Mouse (Mus musculus): Measurements from ENCODE around the gene Ccdc22. TPM values are rescaled to one million over a fixed set of nuclear protein-coding genes. Genes with fewer than 3 reads are reported as not detected.

Ccdc22 gene
- 18.2 and 20.0 TPM in 2 replicates for polyA plus RNA-seq (2015; fragmentation: Nextera tagmentation; extraction: Ambion mirVana)

DNA sequence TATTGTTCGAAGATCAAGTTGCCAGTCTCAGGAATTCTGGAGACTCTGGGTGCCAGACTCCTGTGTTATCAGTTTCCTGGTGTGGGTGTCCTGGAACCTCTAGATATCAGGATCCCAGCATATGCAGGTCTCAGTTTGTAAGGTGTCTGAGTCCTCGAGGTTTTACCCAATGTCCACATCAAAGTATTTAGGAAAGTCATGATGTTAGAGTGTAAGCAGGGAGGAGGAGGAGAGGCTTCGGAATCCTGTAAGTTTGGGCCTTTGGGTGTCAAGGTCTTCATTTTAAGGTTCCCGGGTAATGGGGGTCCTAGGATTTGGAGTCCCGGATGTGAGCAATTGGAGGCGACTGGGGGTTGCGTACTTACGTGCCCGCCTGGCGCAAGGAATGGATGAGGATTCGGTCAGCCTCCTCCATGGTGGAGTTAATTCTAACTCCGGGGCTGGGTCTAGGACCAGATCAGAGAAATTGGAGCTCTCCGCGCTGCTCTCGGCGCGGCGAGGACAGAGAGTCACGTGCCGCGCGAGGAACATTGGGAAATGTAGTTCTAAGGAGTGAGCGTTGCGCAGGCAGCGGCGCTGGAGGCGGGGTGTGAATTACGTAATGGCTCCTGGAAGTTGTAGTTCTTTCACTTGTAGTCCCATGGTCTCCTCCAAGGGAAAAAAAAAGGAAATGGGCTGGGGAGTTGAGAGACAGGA lies at the start of gene Ccdc22:
Gene Ccdc22, minus strand, starts transcription at position 639 of the 696 bp plus-strand sequence.
- no peaks in the 10 kb centered on the region for H3K9me3 ChIP-seq
- no peak within 1 kb of the TSS for H3K27ac ChIP-seq (replicated peaks)
- H3K4me2 ChIP-seq = peak within 1 kb of the TSS; percentile 69
- H3K36me3 ChIP-seq = 0 out of 2 replicates have a peak, but pooled peaks cover under 1% of the 10 kb centered on the region
- WGBS = 12% methylated on average over 28 of the region's 28 CpGs
- H3K4me1 ChIP-seq = 0 out of 2 replicates have a peak, but pooled peaks cover under 1% of the 10 kb centered on the region
- H3K4me3 ChIP-seq = peak within 1 kb of the TSS; percentile 59
- peak; percentile 77; the same call in 1 of the 2 replicates for ATAC-seq (ENCODE audit: extremely low read depth, insufficient number of reproducible peaks, low FRiP score, low TSS enrichment)
- peaks cover 11% of the 10 kb centered on the region; the same call in 1 of the 2 replicates for H3K27me3 ChIP-seq (replicated peaks)
- peak within 1 kb of the TSS; percentile 78 for H3K9ac ChIP-seq

DNA sequence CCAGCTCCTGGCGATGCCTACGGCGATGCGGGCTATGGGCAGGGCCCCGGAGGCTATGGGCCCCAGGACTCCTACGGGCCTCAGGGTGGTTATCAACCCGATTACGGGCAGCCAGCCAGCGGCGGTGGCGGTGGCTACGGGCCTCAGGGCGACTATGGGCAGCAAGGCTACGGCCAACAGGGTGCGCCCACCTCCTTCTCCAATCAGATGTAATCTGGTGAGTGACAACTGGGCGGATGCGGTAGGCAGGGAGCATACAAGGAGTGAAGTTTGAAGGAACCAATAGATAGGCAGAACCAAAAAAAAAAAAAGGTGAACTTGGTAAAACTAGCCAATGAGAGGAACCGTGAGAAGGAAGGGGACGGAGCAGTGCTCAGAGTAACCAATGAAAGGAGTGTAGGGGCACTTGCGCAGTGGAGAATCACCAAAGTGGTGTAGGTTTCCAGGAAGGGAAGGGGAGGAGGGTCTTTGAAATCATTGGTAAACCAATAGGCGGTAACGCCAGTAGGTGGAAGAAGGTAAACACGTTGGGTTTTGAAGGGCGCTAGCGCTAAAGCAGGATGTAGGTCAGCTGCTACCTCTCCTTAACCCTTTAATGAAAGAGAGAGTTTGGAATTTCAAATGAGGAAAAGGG lies 43.5 kb upstream of the Ccdc22 start:
- peak overlapping the region; percentile 70 for H3K4me2 ChIP-seq
- no peaks in the 10 kb centered on the region for H3K36me3 ChIP-seq
- H3K27ac ChIP-seq (replicated peaks) = peak overlapping the region; percentile 67
- peak overlapping the region; percentile 83 for H3K9ac ChIP-seq
- H3K4me1 ChIP-seq = 0 out of 2 replicates have a peak, but pooled peaks cover 3% of the 10 kb centered on the region
- no peaks in the 10 kb centered on the region for H3K9me3 ChIP-seq
- peak overlapping the region; percentile 55 for H3K4me3 ChIP-seq
- no peaks in the 10 kb centered on the region for H3K27me3 ChIP-seq (replicated peaks)
- peak; percentile 89 for ATAC-seq (ENCODE audit: extremely low read depth, insufficient number of reproducible peaks, low FRiP score, low TSS enrichment)
- WGBS = 12% methylated on average over 25 of the region's 25 CpGs

DNA sequence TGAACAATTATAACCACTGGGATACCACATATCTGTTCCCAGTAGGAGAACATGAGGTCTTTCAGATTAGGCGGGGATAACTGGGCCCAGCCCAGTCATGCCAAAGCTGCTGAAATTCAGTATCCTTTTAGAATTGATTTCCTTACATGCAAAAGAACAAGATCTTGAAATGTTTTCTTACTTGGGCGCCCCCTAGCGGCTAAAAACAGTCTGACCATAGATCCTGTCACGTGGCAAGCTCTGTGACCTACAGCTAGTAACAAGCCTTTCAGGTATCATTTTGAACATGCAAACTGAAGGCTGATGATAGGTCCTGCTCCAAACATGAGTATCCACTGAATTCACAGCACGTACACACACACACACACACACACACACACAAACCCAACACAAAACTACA lies 40.0 kb upstream of the Ccdc22 start:
- no peak overlapping the region for H3K27ac ChIP-seq (replicated peaks)
- H3K4me3 ChIP-seq = no peak overlapping the region
- no peak overlapping the region for H3K9ac ChIP-seq
- H3K4me2 ChIP-seq = no peak overlapping the region
- no peaks in the 10 kb centered on the region for H3K36me3 ChIP-seq
- H3K27me3 ChIP-seq (replicated peaks) = 0 out of 2 replicates have a peak, but pooled peaks cover 7% of the 10 kb centered on the region
- no peaks in the 10 kb centered on the region for H3K9me3 ChIP-seq
- WGBS = 15% methylated on average over 5 of the region's 5 CpGs
- no peak for ATAC-seq (ENCODE audit: extremely low read depth, insufficient number of reproducible peaks, low FRiP score, low TSS enrichment)
- H3K4me1 ChIP-seq = 0 out of 2 replicates have a peak, but pooled peaks cover 3% of the 10 kb centered on the region

DNA sequence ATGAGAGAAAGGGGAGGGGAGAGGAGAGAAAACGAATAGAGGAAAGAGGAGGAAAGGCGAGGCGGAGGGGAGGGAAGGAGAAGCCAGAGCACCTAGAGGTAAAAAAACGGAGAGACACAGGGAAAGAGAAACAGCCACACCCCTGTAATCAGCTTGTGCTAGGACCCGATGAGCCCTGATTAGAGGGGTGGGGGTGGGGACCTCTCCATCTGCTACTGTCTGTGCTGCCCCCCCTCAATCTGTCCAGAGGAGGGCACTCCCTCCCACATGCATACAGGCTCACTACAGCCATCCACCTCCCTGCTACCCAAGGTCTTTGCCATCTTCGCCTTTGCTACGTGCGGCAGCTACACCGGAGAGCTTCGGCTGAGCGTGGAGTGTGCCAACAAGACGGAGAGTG lies 35.5 kb upstream of the Ccdc22 start:
- H3K9me3 ChIP-seq = no peaks in the 10 kb centered on the region
- H3K4me2 ChIP-seq = no peak overlapping the region
- no peak overlapping the region for H3K9ac ChIP-seq
- 17% methylated on average over 12 of the region's 12 CpGs for WGBS
- H3K4me1 ChIP-seq = no peaks in the 10 kb centered on the region
- no peak overlapping the region for H3K27ac ChIP-seq (replicated peaks)
- no peak overlapping the region for H3K4me3 ChIP-seq
- no peak for ATAC-seq (ENCODE audit: extremely low read depth, insufficient number of reproducible peaks, low FRiP score, low TSS enrichment)
- H3K27me3 ChIP-seq (replicated peaks) = peaks cover 28% of the 10 kb centered on the region
- H3K36me3 ChIP-seq = no peaks in the 10 kb centered on the region

DNA sequence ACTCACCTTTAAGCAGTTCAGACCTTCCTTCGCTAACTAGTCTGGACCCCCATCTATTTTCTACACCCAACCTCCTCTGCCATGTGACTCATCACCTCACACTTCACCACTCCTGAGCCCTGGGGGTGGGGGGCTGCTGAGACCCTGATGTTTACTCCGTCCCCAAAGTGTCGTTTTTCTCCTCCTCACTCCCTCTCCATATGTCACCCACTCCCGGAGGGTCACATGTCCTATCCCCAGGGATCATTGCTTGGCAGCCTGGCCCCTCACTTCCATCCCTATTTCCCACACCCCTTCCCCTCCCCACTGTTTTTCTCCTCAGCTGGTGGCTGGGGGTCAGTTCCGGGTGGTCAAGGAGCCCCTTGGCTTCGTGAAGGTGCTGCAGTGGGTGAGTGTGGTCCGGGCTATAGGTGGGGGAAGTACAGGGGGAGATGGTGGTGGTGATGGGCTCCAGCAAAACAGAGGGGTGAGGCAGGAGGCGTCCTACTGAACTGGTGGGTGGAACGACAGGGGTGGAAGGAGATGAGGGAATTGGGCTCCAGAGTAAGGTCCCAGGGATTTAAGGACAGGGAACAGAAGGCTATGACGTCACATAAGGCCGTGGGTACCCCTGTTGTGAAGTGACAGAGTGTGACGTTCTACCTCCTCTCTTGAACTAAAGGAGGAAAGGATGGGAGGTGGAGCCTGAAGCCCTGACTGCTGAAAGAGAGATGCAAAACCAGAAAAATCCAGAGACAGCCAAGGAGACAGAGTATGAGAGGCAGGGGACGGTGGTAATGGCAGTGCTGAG lies 34.4 kb upstream of the Ccdc22 start:
- no peaks in the 10 kb centered on the region for H3K9me3 ChIP-seq
- 17% methylated on average over 13 of the region's 13 CpGs for WGBS
- no peak overlapping the region for H3K4me2 ChIP-seq

DNA sequence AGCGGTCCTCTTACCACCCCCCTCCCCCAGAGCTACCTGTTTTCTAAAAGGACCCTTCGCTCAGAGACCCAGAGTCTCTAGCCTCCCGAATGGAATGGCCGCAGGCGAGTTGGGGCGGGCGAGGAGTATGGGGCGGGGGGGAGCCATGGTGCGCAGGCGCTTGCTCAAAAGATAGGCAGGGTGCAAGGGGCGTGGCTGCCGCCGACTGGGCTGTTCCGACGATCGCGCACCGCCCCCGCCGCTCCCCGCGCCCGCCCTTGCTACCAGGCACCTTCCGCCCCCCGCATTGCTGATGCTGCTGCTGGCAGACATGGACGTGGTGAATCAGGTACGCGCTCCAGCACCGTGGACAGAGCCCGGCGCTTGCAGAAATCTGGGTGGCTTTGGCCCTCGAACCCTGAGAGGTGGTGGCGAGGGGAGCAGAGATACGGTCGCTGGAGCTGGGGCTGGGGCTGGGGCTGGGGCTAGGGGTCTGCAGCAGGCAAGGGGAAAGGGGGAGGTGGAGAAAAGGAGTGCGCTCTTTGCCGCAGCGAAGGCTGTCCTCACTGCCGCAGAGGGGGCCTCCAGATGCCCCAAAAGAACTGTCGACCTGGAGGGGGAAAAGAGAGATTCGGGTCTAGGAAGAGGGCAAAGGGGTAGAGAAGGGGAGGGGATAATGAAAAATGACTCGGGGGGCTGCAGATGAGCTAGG lies 33.2 kb upstream of the Ccdc22 start, which contains the start of gene Syp:
Gene Syp, plus strand, starts transcription at position 71 of the 691 bp plus-strand sequence.
- no peak within 1 kb of the TSS for H3K27ac ChIP-seq (replicated peaks)
- 0 out of 2 replicates have a peak within 1 kb of the TSS, but pooled peaks have one; percentile 52 for H3K9ac ChIP-seq
- peak within 1 kb of the TSS; percentile 37 for H3K4me3 ChIP-seq
- no peaks in the 10 kb centered on the region for H3K36me3 ChIP-seq
- no peaks in the 10 kb centered on the region for H3K9me3 ChIP-seq
- H3K27me3 ChIP-seq (replicated peaks) = peaks cover 28% of the 10 kb centered on the region
- no peaks in the 10 kb centered on the region for H3K4me1 ChIP-seq
- peak; percentile 64 for ATAC-seq (ENCODE audit: extremely low read depth, insufficient number of reproducible peaks, low FRiP score, low TSS enrichment)
- peak within 1 kb of the TSS; percentile 63 for H3K4me2 ChIP-seq
- 9% methylated on average over 21 of the region's 42 CpGs for WGBS

More for the DNA sequence above, 34.4 kb upstream of the Ccdc22 start:
- Histone ChIP-seq H3K27me3 (replicated peaks) (peaks cover 28% of the 10 kb centered on the region), H3K9ac (no peak overlapping the region), H3K27ac (replicated peaks) (no peak overlapping the region), H3K36me3 (no peaks in the 10 kb centered on the region), H3K4me3 (no peak overlapping the region), H3K4me1 (no peaks in the 10 kb centered on the region)
- ATAC-seq (ENCODE audit: extremely low read depth, insufficient number of reproducible peaks, low FRiP score, low TSS enrichment) = no peak

DNA sequence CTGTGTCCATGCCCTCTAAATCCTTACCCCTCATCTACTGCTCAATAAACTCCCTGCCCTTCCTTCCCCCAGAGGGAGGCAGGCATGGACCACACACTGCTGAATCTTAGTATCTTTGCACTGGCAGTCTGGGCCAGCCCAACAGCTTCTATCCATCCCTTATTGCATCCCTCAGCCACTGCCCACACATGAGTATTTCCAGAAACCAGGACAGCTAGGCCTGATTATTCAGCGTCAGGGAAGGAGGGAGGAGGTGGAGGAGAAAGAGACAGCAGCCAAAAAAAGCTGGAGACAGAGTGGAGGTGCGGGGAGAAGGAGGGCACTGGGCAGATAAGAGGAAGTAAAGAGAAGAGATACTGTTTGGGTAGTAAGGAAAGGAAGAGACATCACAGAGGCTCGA lies 29.8 kb upstream of the Ccdc22 start:
- H3K4me1 ChIP-seq = no peaks in the 10 kb centered on the region
- no peak for ATAC-seq (ENCODE audit: extremely low read depth, insufficient number of reproducible peaks, low FRiP score, low TSS enrichment)

DNA sequence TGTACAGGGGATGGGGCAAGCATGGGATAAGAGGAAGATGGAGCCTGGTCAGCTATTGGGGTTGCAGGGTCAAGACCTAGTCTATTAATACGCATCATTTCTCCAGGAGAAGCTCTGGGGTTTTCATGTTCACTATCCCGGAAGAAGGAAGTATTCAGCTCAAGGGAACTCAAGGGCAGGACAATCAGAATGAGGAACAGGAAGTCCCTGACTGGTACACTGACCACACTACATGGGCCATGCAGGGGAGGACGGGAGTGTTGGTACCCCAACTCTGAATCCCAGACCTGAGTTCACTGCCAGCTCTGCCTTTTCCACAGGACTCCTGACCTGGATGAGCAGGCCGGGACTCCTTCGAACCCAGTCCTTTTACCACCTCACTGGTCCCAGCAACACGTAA lies 27.2 kb upstream of the Ccdc22 start:
- 83% methylated on average over 6 of the region's 6 CpGs for WGBS
- no peak for ATAC-seq (ENCODE audit: extremely low read depth, insufficient number of reproducible peaks, low FRiP score, low TSS enrichment)

More for the DNA sequence above, 29.8 kb upstream of the Ccdc22 start:
- no peaks in the 10 kb centered on the region for H3K36me3 ChIP-seq
- H3K4me3 ChIP-seq = no peak overlapping the region
- H3K27me3 ChIP-seq (replicated peaks) = peaks cover 20% of the 10 kb centered on the region
- H3K27ac ChIP-seq (replicated peaks) = no peak overlapping the region
- H3K4me2 ChIP-seq = no peak overlapping the region
- H3K9me3 ChIP-seq = 0 out of 2 replicates have a peak, but pooled peaks cover 1% of the 10 kb centered on the region
- H3K9ac ChIP-seq = no peak overlapping the region
- WGBS = 46% methylated on average over 3 of the region's 3 CpGs

DNA sequence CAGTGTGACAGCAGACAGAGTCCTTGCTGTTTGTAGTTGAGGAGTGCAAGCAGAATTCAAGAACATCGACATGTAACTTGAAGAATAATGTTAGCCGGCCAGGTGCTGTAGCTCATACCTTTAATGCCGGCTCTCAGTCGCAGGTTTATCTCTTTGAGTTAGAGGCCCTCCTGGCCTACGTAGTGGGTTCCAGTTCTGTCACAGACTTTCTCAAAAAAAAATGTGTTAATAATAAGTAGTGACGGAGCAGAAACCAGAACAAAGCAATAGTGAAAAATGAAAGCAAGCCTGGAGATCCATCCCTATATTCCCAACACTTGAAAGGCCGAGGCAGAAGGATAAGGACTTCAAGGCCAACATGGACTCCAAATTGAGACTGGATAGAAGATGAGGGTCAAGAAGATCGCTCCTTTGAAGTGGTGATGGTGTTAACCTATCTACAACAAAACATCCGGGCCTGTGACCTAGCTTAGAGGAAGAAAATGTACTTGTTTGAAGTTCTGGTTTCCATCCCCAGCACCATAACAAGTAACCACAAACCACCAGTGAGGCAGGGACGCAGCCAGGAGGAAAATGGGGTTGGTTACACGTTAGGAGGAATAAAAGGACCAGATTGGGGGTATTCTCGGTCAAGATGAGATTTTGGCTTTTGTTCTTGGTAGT lies 12.7 kb upstream of the Ccdc22 start:
- 66% methylated on average over 12 of the region's 12 CpGs for WGBS
- Histone ChIP-seq H3K27ac (replicated peaks) (no peak overlapping the region), H3K27me3 (replicated peaks) (no peaks in the 10 kb centered on the region), H3K36me3 (no peaks in the 10 kb centered on the region), H3K9ac (no peak overlapping the region), H3K4me1 (no peaks in the 10 kb centered on the region), H3K9me3 (no peaks in the 10 kb centered on the region), H3K4me3 (no peak overlapping the region), H3K4me2 (no peak overlapping the region)
- no peak for ATAC-seq (ENCODE audit: extremely low read depth, insufficient number of reproducible peaks, low FRiP score, low TSS enrichment)

More for the DNA sequence above, 27.2 kb upstream of the Ccdc22 start:
- Histone ChIP-seq H3K36me3 (no peaks in the 10 kb centered on the region), H3K4me3 (no peak overlapping the region), H3K4me2 (no peak overlapping the region), H3K4me1 (no peaks in the 10 kb centered on the region), H3K27ac (replicated peaks) (no peak overlapping the region), H3K9me3 (0 out of 2 replicates have a peak, but pooled peaks cover 4% of the 10 kb centered on the region), H3K9ac (no peak overlapping the region), H3K27me3 (replicated peaks) (no peaks in the 10 kb centered on the region)

DNA sequence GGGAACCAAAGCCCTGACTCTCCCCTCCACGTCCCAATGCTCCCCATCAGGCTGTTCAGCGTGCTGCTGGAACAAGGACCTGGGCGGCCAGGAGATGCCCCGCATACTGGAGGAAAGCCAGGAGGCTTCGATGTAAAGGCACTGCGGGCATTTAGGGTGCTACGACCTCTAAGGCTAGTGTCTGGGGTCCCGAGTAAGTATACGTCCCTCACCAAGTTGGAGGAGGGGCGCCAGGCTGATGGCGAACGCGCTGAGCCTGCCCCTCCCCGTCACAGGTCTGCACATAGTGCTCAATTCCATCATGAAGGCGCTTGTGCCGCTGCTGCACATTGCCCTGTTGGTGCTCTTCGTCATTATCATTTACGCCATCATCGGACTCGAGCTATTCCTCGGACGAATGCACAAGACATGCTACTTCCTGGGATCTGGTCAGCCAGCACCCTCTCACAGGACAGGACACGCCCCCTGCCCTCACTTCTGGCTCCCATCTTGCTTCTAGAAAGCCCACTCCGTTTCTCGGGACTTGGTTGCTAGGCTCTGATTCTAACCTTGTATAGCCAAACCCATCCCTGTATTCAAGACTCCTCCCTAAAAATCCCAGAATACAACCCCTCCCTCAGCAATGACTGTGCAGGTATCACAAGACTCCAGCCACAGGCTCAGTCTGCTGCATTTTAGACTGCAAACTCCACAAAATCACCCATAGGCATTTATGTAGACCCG lies 5.4 kb upstream of the Ccdc22 start:
- Histone ChIP-seq H3K27ac (replicated peaks) (no peak overlapping the region), H3K36me3 (no peaks in the 10 kb centered on the region), H3K4me3 (peak overlapping the region; percentile 50), H3K4me2 (peak overlapping the region; percentile 75), H3K9ac (peak overlapping the region; percentile 61), H3K9me3 (no peaks in the 10 kb centered on the region), H3K4me1 (0 out of 2 replicates have a peak, but pooled peaks cover 3% of the 10 kb centered on the region), H3K27me3 (replicated peaks) (peaks cover 24% of the 10 kb centered on the region; the same call in 1 of the 2 replicates)
- no peak for ATAC-seq (ENCODE audit: extremely low read depth, insufficient number of reproducible peaks, low FRiP score, low TSS enrichment)
- WGBS = 16% methylated on average over 26 of the region's 26 CpGs
